Mouse (Mus musculus) layer of hippocampus, adult 2 months (tissue): ENCODE results near the gene Anp32a. TPM values are rescaled to one million over a fixed set of nuclear protein-coding genes. Genes with fewer than 3 reads are reported as not detected.

Experiments
- DNase-seq, 2 experiments: peaks; one replicate each; pipeline ENCODE4 v3.0.0; 2022; ENCODE audit warnings: low spot score in 2 of 2
- H3K27ac ChIP-seq: fragments of 200-600 bp; 2 replicates; pipeline ENCODE4 v1.8.1; 2022
- H3K4me3 ChIP-seq: fragments of 200-600 bp; 2 replicates; pipeline ENCODE4 v1.8.1; 2022; ENCODE audit warnings: mild to moderate bottlenecking
- CTCF ChIP-seq: fragments of 200-600 bp; conservative IDR thresholded peaks from 2 replicates; pipeline ENCODE4 v1.8.1; 2022; ENCODE audit warnings: antibody characterized with exemption, mild to moderate bottlenecking, moderate library complexity
- total RNA-seq, 2 experiments: library from RNA; stranded (reverse); gene quantifications; 2 replicates each; pipeline ENCODE4 v1.2.3; 2021

Gene Anp32a
- total RNA-seq, 2 experiments from 2014 or later: 350 to 351 TPM

DNA sequence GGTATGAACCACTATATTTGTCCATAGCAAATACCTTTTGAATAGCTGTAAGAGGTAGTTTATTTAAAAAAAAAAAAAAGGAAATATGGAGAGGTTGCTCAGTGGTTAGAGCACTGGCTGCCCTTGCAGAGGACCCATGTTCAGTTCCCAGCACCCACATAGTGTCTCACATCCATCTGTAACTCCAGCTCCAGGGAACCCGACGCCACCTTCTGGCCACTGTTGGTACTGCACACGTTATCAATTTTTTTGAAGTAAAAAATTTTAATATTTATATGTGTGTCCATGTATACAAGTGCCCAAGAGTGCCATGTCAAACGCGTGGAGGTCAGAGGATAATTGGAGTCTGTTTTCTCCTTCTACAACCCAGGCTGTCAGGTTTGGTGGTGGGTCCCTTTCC lies 77.6 kb downstream of the Anp32a start:
- peak; percentile 79 for TF ChIP-seq CTCF
- DNase-seq: no peak
- Histone ChIP-seq H3K27ac (no peak overlapping the region), H3K4me3 (no peak overlapping the region)

DNA sequence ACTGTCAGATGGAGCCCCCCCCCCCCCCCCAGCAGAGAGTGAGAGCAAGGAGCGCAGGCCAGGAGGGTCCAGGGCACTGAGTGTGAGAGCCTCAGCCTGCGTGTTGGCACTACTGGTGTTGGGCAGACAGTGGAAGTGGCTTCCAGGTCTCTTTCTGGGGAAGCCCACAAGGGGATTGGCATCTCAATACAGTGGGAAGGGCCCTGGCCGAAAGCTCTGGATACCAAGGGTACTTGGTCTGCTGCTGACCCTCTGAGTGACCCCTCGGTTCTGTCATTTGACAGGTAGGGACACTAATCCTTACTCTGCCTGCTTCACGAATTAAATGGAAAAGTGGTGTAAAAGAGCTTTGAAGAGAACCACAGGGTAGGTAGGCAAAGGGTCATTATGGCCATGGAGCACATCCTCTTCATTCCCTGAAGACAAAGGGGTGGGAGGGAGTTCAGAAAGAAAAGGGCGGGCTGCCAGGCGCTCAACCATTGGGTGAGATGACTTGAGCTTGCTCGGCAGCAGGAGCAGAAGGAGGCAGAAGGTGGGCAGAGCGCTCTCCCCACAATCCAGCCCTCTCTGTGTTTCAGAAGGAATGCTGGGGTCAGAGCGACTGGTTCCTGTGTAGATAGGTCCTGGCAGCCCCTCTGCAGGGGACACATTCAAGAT lies 79.3 kb downstream of the Anp32a start:
- TF ChIP-seq CTCF: no peak
- Histone ChIP-seq H3K27ac (peak overlapping the region; percentile 89), H3K4me3 (no peak overlapping the region; the same call in 1 of the 2 replicates)
- no peak for DNase-seq

DNA sequence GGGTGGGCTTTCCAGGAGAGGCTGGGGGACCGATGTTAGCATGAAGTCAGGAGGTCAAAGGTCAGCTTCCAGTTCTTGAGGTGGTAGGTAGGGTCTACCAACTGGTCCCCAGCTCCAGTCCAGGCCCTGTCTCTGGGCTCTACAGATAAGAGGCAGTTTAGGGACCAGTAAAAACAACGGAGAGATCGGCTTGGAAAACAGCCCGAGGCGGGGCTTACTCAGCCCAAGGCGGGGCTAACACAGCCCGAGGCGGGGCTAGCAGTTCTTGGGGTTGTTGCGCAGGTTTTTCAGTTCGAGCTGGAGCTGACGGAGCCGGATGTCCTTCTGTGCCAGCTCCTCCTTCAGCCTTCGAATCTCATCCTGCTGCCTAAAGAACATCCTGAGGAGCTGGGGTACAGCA lies 79.9 kb downstream of the Anp32a start:
- TF ChIP-seq CTCF: no peak
- Histone ChIP-seq H3K27ac (peak overlapping the region; percentile 89), H3K4me3 (peak overlapping the region; percentile 37)
- peak; percentile 66 to 71 for DNase-seq

DNA sequence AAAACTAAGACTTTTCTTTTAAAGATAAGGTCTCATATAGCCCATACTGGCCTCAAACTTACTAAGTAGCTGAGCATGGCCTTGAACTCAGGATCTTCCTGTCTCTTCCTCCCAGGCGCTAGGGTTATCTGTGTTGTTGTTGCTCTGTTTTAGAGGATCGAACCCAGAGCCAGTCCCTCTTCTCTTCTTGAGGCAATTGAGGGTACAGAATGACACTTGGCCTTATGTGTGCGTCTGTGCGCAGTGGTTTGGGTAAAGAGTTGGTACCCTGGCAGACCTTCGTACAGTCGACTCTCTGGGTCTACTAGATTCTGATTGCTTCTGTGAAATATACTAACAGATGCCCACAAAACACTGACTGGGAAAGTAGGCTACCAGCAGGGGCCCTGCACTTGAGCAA lies 80.8 kb downstream of the Anp32a start:
- no peak overlapping the region for H3K4me3 ChIP-seq
- TF ChIP-seq CTCF: no peak
- H3K27ac ChIP-seq: peak overlapping the region; percentile 89
- DNase-seq: peak in 1 of 2 experiments; percentile 11

DNA sequence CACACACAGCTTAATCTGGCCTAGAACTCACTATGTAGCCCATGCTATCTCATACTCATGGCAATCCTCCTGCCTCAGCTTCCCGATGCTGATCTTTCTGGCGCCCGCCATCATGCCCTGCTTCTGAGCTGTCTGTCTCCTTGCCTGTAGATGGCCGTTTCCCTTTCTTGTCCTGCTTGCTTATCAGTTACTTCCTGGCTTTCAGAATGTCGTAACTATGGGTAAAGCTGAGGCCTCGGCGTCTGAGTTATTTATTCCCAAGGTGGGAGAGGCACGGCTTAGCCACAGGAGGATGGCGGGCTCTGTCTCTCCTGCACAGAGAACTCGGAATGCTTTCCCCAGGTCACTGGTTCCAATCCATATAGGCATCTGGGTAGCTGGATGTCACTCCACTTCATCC lies 81.8 kb downstream of the Anp32a start:
- no peak overlapping the region for H3K4me3 ChIP-seq
- peak overlapping the region; percentile 28; the same call in 1 of the 2 replicates for H3K27ac ChIP-seq
- no peak for TF ChIP-seq CTCF
- peak in 1 of 2 experiments; percentile 5 for DNase-seq

DNA sequence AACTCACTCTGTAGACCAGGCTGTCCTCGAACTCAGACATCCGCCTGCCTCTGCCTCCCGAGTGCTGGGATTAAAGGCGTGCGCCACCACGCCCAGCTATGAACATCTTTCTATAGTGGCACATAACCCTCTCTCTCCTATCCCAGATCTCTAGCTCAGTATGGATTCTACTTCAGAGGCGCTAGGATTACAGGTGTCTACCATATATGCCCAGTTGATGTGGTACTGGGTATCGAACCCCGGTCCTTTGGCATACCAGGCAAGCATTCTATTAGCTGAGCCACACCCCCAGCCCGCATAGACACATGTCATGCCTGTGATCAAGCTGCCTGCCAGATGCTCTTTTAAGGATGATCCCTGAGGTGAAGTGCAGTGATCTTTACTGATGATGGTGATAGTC lies 82.8 kb downstream of the Anp32a start:
- DNase-seq: peak in 1 of 2 experiments; percentile 5
- Histone ChIP-seq H3K27ac (0 out of 2 replicates have a peak overlapping the region, but pooled peaks have one; percentile 3), H3K4me3 (no peak overlapping the region)
- no peak for TF ChIP-seq CTCF

DNA sequence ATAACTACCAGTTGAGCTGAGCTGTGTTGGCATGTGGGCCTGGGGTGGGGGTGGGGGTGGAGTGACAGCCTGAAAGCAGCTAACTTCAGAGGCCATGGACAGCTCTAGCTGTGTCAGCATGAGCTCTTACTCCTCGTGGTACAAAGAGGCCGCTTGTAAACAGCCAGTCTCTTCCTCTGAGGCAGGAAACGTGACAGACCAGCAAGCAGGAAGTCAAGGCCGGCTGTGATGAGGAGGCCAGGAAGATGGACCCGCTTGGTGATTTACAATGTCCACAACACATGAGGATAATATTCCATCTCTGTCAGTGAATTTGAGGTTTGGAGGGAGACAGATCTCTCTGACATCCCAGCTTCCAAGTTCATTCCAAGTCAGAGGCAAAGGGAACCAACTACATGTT lies 84.2 kb downstream of the Anp32a start:
- Histone ChIP-seq H3K4me3 (no peak overlapping the region), H3K27ac (peak overlapping the region; percentile 49; the same call in 1 of the 2 replicates)
- peak in 1 of 2 experiments; percentile 5 for DNase-seq
- no peak for TF ChIP-seq CTCF

DNA sequence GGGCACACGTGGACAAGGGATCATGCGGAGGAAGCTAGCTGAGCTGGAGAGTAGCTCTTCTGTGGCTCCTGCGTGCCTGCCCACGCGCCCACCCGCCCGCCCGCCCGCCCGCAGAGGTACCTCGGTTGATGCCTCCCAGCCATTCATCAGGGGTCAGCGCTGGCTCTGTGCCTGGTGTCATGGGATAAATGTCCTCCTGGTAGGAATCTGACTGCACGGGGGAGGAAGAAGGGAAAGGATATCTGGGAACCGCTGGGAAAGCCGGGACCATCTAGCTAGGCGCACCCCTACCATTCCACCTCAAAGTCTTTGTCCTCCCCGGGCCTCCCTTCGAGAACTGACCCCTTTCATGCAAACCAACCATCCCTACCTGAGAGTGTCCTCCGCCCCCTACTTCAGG lies 84.9 kb downstream of the Anp32a start:
- no peak for TF ChIP-seq CTCF
- Histone ChIP-seq H3K27ac (peak overlapping the region; percentile 49; the same call in 1 of the 2 replicates), H3K4me3 (no peak overlapping the region)
- no peak for DNase-seq

DNA sequence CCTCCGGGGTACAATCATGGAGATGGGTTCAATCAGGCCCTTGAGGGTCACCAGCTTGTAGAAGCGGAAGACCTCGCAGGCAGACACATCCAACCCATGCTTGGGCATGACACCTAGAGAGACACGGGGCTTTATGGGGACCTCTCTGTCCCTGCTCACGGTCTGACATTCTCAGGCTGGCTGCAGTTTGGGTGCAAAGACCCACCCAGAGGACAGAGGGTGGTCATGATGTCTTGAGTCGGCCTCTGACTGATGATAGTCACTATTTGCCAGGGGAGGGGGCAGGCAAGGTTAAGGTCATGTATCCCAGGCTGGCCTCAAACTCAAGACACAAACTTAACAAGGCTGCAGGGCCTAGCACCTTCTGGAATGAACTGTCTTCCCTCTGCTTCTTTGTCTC lies 85.4 kb downstream of the Anp32a start:
- no peak overlapping the region for H3K4me3 ChIP-seq
- TF ChIP-seq CTCF: no peak
- H3K27ac ChIP-seq: peak overlapping the region; percentile 49; the same call in 1 of the 2 replicates
- DNase-seq: peak in 1 of 2 experiments; percentile 7

DNA sequence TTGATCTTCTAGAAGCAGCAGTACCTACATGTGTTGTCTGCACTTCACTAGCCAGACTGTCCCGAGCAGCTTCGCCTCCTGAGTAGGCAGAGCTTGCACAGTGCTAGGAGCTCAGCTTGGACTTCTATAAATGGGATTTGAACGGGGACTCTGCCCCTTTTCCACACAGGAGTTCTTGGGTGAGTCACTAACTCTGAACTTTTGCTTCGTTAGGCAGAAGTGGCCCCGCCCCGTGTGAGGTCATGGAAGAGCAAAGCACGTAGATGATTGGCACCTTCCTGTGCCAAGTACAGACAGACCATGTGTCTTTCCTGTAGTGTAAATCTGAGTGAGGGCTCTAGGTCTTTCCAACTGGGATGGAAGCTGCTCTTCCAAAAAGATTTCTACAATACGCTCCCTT lies 85.9 kb downstream of the Anp32a start:
- Histone ChIP-seq H3K27ac (peak overlapping the region; percentile 49; the same call in 1 of the 2 replicates), H3K4me3 (no peak overlapping the region)
- DNase-seq: peak in 1 of 2 experiments; percentile 9
- no peak for TF ChIP-seq CTCF

Other genes starting within 250 kb of the Anp32a start
- 10 to 100 TPM; 23.9 to 27.5 TPM for gene Glce, start 218.6 kb upstream of the Anp32a start, total RNA-seq
- gene Spesp1, start 59.1 kb upstream of the Anp32a start, total RNA-seq: under 1 TPM; 0.22 to 0.31 TPM
- 100 to 1,000 TPM; 226 to 243 TPM for gene Coro2b, start 195.8 kb downstream of the Anp32a start, total RNA-seq